Mouse (Mus musculus) myocyte (in vitro differentiated cells): Measurements from ENCODE around the gene Sept7. TPM values are rescaled to one million over a fixed set of nuclear protein-coding genes. Genes with fewer than 3 reads are reported as not detected.
"Not testable (repeated sequence)": the region's sequence is repeated elsewhere in the genome, so short reads cannot be mapped to it uniquely, and the experiment has no call there.

Experiments used
- H3K27me3 ChIP-seq: one replicate; pipeline ENCODE4 v1.6.1; 2011; ENCODE audit not compliant: control insufficient read depth, insufficient read depth, insufficient read length
- H3K36me3 ChIP-seq: one replicate; pipeline ENCODE4 v1.6.1; 2011; ENCODE audit not compliant: control insufficient read depth, insufficient read depth
- H3K4me2 ChIP-seq: one replicate; pipeline ENCODE4 v1.6.1; 2011; ENCODE audit warnings: low read depth, control low read depth
- H3K4me3 ChIP-seq: one replicate; pipeline ENCODE4 v1.5.1; 2011; ENCODE audit warnings: mild to moderate bottlenecking, control low read depth, moderate library complexity
- H3K79me2 ChIP-seq: one replicate; pipeline ENCODE4 v1.6.1; 2011; ENCODE audit not compliant: control insufficient read depth, insufficient read depth
- H3ac ChIP-seq: one replicate; pipeline ENCODE4 v1.6.1; 2011; ENCODE audit not compliant: control insufficient read depth, insufficient read length
- CEBPB ChIP-seq: IDR thresholded peaks from 2 replicates; pipeline ENCODE4 v1.6.1; 2011; ENCODE audit warnings: mild to moderate bottlenecking, moderate library complexity; ENCODE audit not compliant: poor library complexity, insufficient read depth, severe bottlenecking
- E2F4 ChIP-seq: IDR thresholded peaks from one replicate; pipeline ENCODE4 v1.6.1; 2011; ENCODE audit warnings: mild to moderate bottlenecking, control low read depth, moderate library complexity; ENCODE audit not compliant: insufficient read depth
- MAX ChIP-seq: IDR thresholded peaks from one replicate; pipeline ENCODE4 v1.6.1; 2011; ENCODE audit warnings: low read depth, mild to moderate bottlenecking, control low read depth
- MYOD1 ChIP-seq, 3 experiments: IDR thresholded peaks; one replicate each; pipeline ENCODE4 v1.6.1; 2011; ENCODE audit warnings: control low read depth in 2 of 3, low read depth in 2 of 3, mild to moderate bottlenecking in 2 of 3, moderate library complexity in 1 of 3; ENCODE audit not compliant: insufficient read length in 2 of 3, control insufficient read depth in 1 of 3
- MYOG ChIP-seq, 3 experiments: IDR thresholded peaks; one replicate each; pipeline ENCODE4 v1.6.1; 2011; ENCODE audit warnings: control low read depth in 2 of 3, low read depth in 2 of 3, mild to moderate bottlenecking in 2 of 3; ENCODE audit not compliant: insufficient read length in 2 of 3, control insufficient read depth in 1 of 3, insufficient read depth in 1 of 3
- POLR2A ChIP-seq: IDR thresholded peaks from one replicate; pipeline ENCODE4 v1.6.1; 2011; ENCODE audit warnings: low read depth, mild to moderate bottlenecking, control low read depth, moderate library complexity; ENCODE audit not compliant: insufficient read length
- POLR2AphosphoS2 ChIP-seq: IDR thresholded peaks from one replicate; pipeline ENCODE4 v1.6.1; 2011; ENCODE audit warnings: low read depth, control low read depth; ENCODE audit not compliant: insufficient read length
- REST ChIP-seq: IDR thresholded peaks from one replicate; pipeline ENCODE4 v1.6.1; 2011; ENCODE audit warnings: mild to moderate bottlenecking, control low read depth, moderate library complexity; ENCODE audit not compliant: insufficient read depth, insufficient read length
- SRF ChIP-seq: IDR thresholded peaks from one replicate; pipeline ENCODE4 v1.6.1; 2011; ENCODE audit warnings: low read depth; ENCODE audit not compliant: control insufficient read depth, insufficient read length
- TCF12 ChIP-seq: IDR thresholded peaks from one replicate; pipeline ENCODE4 v1.6.1; 2011; ENCODE audit warnings: mild to moderate bottlenecking, control low read depth; ENCODE audit not compliant: poor library complexity, insufficient read depth, severe bottlenecking
- TCF3 ChIP-seq: IDR thresholded peaks from one replicate; pipeline ENCODE4 v1.6.1; 2011; ENCODE audit warnings: low read depth, control low read depth; ENCODE audit not compliant: insufficient read length
- USF1 ChIP-seq: IDR thresholded peaks from one replicate; pipeline ENCODE4 v1.6.1; 2011; ENCODE audit warnings: low read depth, mild to moderate bottlenecking, control low read depth, moderate library complexity
- polyA plus RNA-seq: library from polyadenylated mRNA; unstranded; fragments of >200 nt; fragmentation: generic; extraction: Trizol; gene quantifications from one replicate; pipeline ENCODE4 v1.2.1, GENCODE M21; 2012; ENCODE audit warnings: missing spikeins

The Sept7 gene
- polyA plus RNA-seq, 1 experiment: 43.8 TPM

DNA sequence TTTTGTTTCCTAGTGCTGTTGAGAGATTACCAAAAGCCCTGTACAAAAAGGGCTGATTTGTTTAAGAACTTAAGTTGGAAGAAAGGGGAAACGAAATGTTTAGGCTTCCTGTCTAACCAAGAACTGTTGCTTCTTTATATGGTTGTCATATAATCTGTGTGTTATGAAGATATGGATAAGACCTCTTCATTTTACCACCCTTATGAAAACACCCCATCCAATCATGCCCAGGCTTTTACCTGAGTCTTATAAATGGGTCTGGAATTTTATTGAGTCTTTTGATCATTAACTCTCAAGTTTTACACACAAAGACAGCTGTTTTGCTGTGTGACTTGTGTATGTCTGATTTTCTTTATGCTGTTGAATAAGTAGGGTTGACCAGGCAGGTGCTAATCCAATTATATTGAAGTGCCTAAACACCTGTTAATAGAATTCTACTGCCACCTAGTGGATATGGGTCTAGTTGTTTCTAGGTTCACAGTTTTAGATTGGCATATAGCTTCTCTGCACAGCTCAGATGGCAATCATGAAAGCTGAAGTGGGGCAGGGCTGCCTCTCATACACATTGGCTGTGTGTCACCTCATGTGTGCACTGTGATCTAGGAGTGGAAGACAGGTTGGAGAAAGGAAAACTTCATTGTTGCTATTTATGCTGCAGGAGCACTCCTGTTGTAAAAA lies 57.4 kb downstream of the Sept7 start:
- no peak overlapping the region for H3K4me3 ChIP-seq
- H3ac ChIP-seq: no peak overlapping the region
- H3K27me3 ChIP-seq: no peaks in the 10 kb centered on the region
- no peak overlapping the region for H3K4me2 ChIP-seq
- H3K36me3 ChIP-seq: peaks cover 28% of the 10 kb centered on the region
- no peaks in the 10 kb centered on the region for H3K79me2 ChIP-seq
- TF ChIP-seq POLR2AphosphoS2: peak; percentile 23
- TF ChIP-seq E2F4: no peak

DNA sequence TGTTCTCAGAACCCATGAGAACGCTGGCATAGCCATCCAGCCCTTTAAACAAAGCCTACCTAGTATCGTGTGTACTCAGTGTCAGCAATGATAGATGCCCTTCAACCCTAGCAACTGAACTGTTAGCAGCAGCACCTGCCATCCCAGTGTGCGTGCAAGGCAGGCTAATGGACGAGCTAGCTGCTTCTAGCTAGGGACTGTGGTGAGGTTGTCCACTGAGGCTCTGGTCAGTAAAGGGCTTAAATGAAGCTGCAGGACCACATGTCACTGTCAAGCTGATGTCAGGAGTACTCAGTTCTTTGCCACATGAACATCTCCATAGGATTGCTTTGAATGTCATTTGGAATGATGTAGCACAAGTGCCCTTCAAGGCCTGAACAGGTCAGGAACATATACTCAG lies 62.1 kb downstream of the Sept7 start:
- Histone ChIP-seq H3K27me3 (no peaks in the 10 kb centered on the region), H3ac (no peak overlapping the region), H3K79me2 (no peaks in the 10 kb centered on the region), H3K4me2 (no peak overlapping the region), H3K36me3 (peaks cover 8% of the 10 kb centered on the region), H3K4me3 (no peak overlapping the region)
- TF ChIP-seq POLR2AphosphoS2 (peak; percentile 88), MYOD1 (IDR thresholded peaks at IDR 0.05; ENCODE audit: control insufficient read depth in 1 of 3, insufficient read length in 2 of 3, low read depth in 2 of 3) (no peak)

DNA sequence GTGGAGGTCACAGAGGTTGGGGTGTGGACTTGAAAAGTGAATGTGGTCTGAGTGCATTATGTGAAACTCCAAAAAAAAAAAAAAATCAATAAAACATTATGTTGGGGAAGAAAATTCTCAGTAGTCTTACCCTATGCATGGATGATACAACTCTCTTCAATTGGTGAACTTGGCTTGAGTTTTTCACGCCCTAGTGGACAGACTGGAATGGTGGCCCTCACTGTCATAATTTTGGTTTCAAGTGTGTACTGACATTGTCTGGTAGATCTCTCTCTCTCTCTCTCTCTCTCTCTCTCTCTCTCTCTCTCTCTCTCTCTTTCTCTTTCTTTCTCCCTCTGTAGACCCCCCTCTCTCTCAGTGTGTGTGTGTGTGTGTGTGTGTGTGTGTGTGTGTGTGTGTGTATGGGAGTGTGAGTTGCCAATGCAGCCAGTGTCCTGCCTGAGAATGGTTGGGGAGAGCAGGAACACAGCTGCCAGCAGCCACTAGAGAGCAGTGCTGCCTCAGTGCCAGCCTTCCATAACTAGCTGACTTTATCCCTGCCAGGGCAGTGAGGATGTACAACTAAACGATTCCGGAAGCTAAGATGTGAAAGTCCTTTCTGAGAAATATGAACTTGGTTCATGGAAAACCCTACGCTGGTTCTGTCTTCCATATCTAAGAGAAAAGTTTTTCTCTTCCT lies 65.7 kb downstream of the Sept7 start:
- Histone ChIP-seq H3K79me2 (no peaks in the 10 kb centered on the region), H3ac (no peak overlapping the region), H3K27me3 (no peaks in the 10 kb centered on the region), H3K36me3 (no peaks in the 10 kb centered on the region), H3K4me3 (no peak overlapping the region), H3K4me2 (no peak overlapping the region)
- TF ChIP-seq CEBPB (no peak), MYOD1 (IDR thresholded peaks at IDR 0.05; ENCODE audit: control insufficient read depth in 1 of 3, insufficient read length in 2 of 3, low read depth in 2 of 3) (peak in 1 of 3 experiments; percentile 15), MYOG (IDR thresholded peaks at IDR 0.05; ENCODE audit: control insufficient read depth in 1 of 3, insufficient read depth in 1 of 3, insufficient read length in 2 of 3, low read depth in 2 of 3) (no peak)

DNA sequence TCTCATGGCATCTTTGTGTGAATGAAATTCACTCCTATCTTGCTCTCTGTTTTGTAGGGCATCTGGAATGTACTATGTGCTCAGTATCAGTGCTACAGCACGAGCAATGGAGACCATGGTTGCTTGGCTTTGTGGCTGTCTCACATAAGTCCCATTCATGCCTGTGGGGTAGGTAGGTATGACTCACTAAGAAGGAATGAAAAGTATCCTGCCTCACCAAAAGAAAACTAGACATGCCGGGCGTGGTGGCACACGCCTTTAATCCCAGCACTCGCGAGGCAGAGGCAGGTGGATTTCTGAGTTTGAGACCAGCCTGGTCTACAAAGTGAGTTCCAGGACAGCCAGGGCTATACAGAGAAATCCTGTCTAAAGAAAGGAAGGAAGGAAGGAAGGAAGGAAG lies 67.4 kb downstream of the Sept7 start:
- not testable (repeated sequence) for H3K4me2 ChIP-seq, H3K27me3 ChIP-seq, H3ac ChIP-seq, H3K4me3 ChIP-seq, H3K79me2 ChIP-seq, H3K36me3 ChIP-seq

- TF ChIP-seq MAX: no peak
- no peak for TF ChIP-seq CEBPB
- no peak for TF ChIP-seq POLR2A
Measured at GRCm38 (mm10) chr9:25327727-25328370, 75.6 kb downstream of the Sept7 start.

GRCm38 (mm10) chr9:25328946-25329723 lies 76.9 kb downstream of the Sept7 start:
- no peak overlapping the region for H3K4me3 ChIP-seq
- no peaks in the 10 kb centered on the region for H3K36me3 ChIP-seq
- H3ac ChIP-seq: no peak overlapping the region
- no peaks in the 10 kb centered on the region for H3K79me2 ChIP-seq
- H3K27me3 ChIP-seq: no peaks in the 10 kb centered on the region
- H3K4me2 ChIP-seq: no peak overlapping the region
- TF ChIP-seq TCF3: no peak
- TF ChIP-seq SRF: no peak
- no peak for TF ChIP-seq TCF12
- no peak for TF ChIP-seq POLR2AphosphoS2
- no peak for TF ChIP-seq MYOG (IDR thresholded peaks at IDR 0.05; ENCODE audit: control insufficient read depth in 1 of 3, insufficient read depth in 1 of 3, insufficient read length in 2 of 3, low read depth in 2 of 3)
- TF ChIP-seq POLR2A: no peak
- no peak for TF ChIP-seq USF1
- no peak for TF ChIP-seq REST
- no peak for TF ChIP-seq MYOD1 (IDR thresholded peaks at IDR 0.05; ENCODE audit: control insufficient read depth in 1 of 3, insufficient read length in 2 of 3, low read depth in 2 of 3)
- TF ChIP-seq MAX: no peak
- TF ChIP-seq CEBPB: no peak
- TF ChIP-seq E2F4: no peak

More at GRCm38 (mm10) chr9:25327727-25328370, 75.6 kb downstream of the Sept7 start:
- H3K79me2 ChIP-seq: no peaks in the 10 kb centered on the region
- no peaks in the 10 kb centered on the region for H3K27me3 ChIP-seq
- no peaks in the 10 kb centered on the region for H3K36me3 ChIP-seq
- no peak overlapping the region for H3K4me3 ChIP-seq
- no peak overlapping the region for H3ac ChIP-seq
- H3K4me2 ChIP-seq: no peak overlapping the region
